Mouse (Mus musculus) liver, embryonic 16.5 days (tissue): ENCODE measurements around the gene Nvl. TPM values are rescaled to one million over a fixed set of nuclear protein-coding genes. Genes with fewer than 3 reads are reported as not detected.

ENCODE experiments used
- ATAC-seq: fragments of 200-750 bp; cut with Nextera tagmentation; 2 replicates; pipeline ENCODE4 v1.8.0; 2017; ENCODE audit warnings: low read depth, mild to moderate bottlenecking, moderate number of reproducible peaks, moderate library complexity
- H3K27ac ChIP-seq: fragments of 300-500 bp; sonication (generic); 2 replicates; pipeline ENCODE4 v1.5.1; 2014; ENCODE audit warnings: mild to moderate bottlenecking, low read length
- H3K27me3 ChIP-seq: fragments of 300-500 bp; sonication (generic); 2 replicates; pipeline ENCODE4 v1.6.1; 2014; ENCODE audit warnings: low read depth, low read length, mixed read lengths; ENCODE audit not compliant: control insufficient read depth, insufficient read depth
- H3K36me3 ChIP-seq: fragments of 300-500 bp; sonication (generic); 2 replicates; pipeline ENCODE4 v1.6.1; 2014; ENCODE audit warnings: mild to moderate bottlenecking; ENCODE audit not compliant: control insufficient read depth, insufficient read depth
- H3K4me1 ChIP-seq: fragments of 300-500 bp; sonication (generic); 2 replicates; pipeline ENCODE4 v1.6.1; 2014; ENCODE audit warnings: low read depth, low read length, mixed read lengths; ENCODE audit not compliant: control insufficient read depth
- H3K4me2 ChIP-seq: fragments of 300-500 bp; sonication (generic); 2 replicates; pipeline ENCODE4 v1.6.1; 2014; ENCODE audit warnings: low read depth, low read length, mixed read lengths
- H3K4me3 ChIP-seq: fragments of 300-500 bp; sonication (generic); 2 replicates; pipeline ENCODE4 v1.5.1; 2014; ENCODE audit warnings: low read depth, mild to moderate bottlenecking, low read length
- H3K9ac ChIP-seq: fragments of 300-500 bp; sonication (generic); 2 replicates; pipeline ENCODE4 v1.6.1; 2014; ENCODE audit warnings: low read depth, low read length
- H3K9me3 ChIP-seq: fragments of 300-500 bp; sonication (generic); replicated peaks from 2 replicates; pipeline ENCODE4 v1.6.1; 2016; ENCODE audit warnings: low read length; ENCODE audit not compliant: control insufficient read depth
- WGBS: fragments of 180-500 bp; shearing (Covaris S2); extraction: QIAGEN DNeasy Blood & Tissue Kit; methylation state at CpG from one replicate; pipeline ENCODE4 v1.1.7; 2014; ENCODE audit not compliant: insufficient replicate concordance; 5-methylcytosine and 5-hydroxymethylcytosine counted together
- polyA plus RNA-seq: library from polyadenylated mRNA; unstranded; fragments of >200 nt; fragmentation: Nextera tagmentation; extraction: Ambion mirVana; gene quantifications from 2 replicates; pipeline ENCODE4 v1.2.1, GENCODE M21; 2015

The Nvl gene
- polyA plus RNA-seq, 1 experiment from 2014 or later: 10.0 TPM

DNA sequence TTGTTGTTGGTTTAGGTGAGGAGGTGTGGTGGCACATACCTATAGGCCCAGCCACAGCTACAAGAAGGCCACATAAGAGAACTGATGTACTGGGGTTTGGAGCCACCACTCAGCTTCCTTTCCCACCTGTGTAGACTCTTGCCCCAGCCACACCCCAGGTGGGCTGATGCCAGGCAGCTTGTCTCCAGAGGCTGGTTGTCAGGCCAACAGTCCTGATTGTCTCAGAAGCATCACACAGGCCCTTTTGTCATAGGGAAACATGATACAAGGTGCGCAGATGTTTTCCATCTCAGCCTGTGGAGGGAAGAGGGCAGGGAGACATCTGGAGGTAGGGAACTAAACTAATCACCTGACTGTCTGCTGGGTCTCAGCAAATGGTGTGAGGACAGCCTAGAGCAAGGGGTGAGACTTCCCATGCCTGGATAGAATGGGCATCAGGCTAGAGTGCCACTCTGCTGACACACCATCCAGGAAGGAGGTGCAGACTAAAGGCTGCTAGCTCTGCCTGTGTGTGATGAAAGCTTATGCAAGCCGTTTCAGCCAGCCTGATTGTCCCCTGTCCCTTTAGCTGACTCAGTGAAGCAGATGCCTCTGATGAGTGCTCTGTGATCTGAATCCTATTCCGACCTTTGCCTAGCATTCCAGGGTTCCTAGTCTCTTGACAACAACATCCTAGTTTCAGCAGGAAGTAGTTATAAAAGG lies 82.1 kb downstream of the Nvl start:
- Histone ChIP-seq H3K4me1 (no peaks in the 10 kb centered on the region), H3K27me3 (no peaks in the 10 kb centered on the region), H3K27ac (no peak overlapping the region), H3K4me2 (no peak overlapping the region), H3K9me3 (no peaks in the 10 kb centered on the region), H3K36me3 (no peaks in the 10 kb centered on the region), H3K9ac (no peak overlapping the region), H3K4me3 (no peak overlapping the region)
- WGBS: 54% methylated on average over 3 of the region's 3 CpGs
- ATAC-seq: no peak

DNA sequence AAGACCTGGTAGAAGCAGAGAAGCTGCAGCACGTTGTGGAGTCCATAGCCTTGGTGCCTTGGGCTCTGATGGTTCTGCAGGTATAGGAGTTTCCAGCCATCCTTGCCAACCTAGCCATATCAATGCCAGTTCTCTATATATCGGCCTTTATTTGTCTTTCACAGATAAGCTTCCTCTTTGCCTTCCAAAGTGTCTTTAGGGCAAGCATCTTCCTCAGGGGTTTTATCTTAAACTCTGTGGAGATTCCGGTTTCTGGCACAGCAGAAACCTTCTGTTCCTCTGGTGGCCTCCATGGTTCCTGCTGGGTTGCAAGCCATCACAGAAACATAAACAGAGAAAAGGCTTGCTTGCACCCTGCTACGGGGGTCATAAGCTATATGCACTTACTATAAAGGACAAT lies 91.1 kb downstream of the Nvl start:
- Histone ChIP-seq H3K9ac (no peak overlapping the region), H3K4me3 (no peak overlapping the region), H3K9me3 (no peaks in the 10 kb centered on the region), H3K4me1 (no peaks in the 10 kb centered on the region), H3K27ac (no peak overlapping the region), H3K27me3 (no peaks in the 10 kb centered on the region), H3K4me2 (no peak overlapping the region), H3K36me3 (no peaks in the 10 kb centered on the region)
- ATAC-seq: no peak
- WGBS: 44% methylated on average over 4 of the region's 4 CpGs

- Histone ChIP-seq H3K4me2 (no peak within 1 kb of the TSS), H3K27me3 (no peaks in the 10 kb centered on the region), H3K4me3 (no peak within 1 kb of the TSS), H3K4me1 (no peaks in the 10 kb centered on the region), H3K9ac (no peak within 1 kb of the TSS), H3K27ac (no peak within 1 kb of the TSS), H3K9me3 (no peaks in the 10 kb centered on the region), H3K36me3 (no peaks in the 10 kb centered on the region)
- no peak for ATAC-seq
- whole genome bisulfite sequencing: 63% methylated on average over 6 of the region's 6 CpGs
Measured at GRCm38 (mm10) chr1:181050937-181051336, 93.1 kb downstream of the Nvl start, which contains the start of gene 9130409I23Rik. Gene 9130409I23Rik (plus strand): TSS chr1:181051237.

DNA sequence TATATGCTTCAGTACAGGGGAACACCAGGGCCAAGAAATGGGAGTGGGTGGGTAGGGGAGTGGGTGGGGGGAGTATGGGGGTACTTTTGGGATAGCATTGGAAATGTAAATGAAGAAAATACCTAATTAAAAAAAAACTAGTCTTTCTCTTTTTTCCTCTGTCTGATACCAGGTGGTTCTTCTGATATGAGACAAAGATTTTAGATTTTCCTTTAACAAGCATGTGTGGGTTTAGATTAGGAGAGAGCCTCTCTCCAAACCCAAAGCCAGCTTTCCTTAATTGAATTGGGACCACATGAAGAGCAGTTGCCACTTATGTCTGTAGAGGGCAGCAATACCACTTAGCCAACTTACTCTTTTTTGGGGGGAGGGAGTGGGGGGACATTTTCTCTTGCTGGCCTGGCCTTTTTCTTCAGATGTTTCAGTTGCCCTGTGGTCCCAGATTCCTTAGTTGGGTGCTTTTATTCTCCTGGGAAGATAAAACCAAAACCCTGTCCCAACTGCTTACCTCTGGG lies 94.6 kb downstream of the Nvl start:
- Histone ChIP-seq H3K27me3 (no peaks in the 10 kb centered on the region), H3K9me3 (no peaks in the 10 kb centered on the region), H3K4me2 (no peak overlapping the region), H3K27ac (no peak overlapping the region), H3K4me3 (no peak overlapping the region), H3K36me3 (no peaks in the 10 kb centered on the region), H3K4me1 (no peaks in the 10 kb centered on the region; the same call in 1 of the 2 replicates), H3K9ac (no peak overlapping the region)
- no peak for ATAC-seq

DNA sequence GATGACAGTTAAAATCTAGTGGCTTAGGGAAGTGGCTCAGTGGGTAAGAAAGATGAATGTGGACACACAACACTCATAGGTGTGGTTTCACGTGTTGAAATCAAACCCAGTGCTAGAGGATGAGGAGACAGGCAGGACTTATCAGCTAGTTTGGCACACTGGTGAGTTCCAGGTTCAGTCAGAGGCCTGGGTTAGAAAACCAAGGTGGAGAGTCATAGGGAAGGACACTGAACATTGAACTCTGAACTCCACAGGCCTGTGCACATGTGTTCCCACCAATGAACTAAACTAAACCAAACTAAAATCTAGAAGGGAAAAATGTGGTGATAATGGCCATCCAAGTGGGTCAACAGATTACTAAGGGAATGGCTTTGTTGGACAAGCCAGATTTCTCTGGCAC lies 96.5 kb downstream of the Nvl start:
- 18% methylated on average over 1 of the region's 1 CpGs for WGBS
- no peak for ATAC-seq
- H3K9ac ChIP-seq: no peak overlapping the region

GRCm38 (mm10) chr1:181039652-181040051 lies 104.4 kb downstream of the Nvl start:
- Histone ChIP-seq H3K4me3 (no peak overlapping the region), H3K4me2 (no peak overlapping the region), H3K9me3 (no peaks in the 10 kb centered on the region), H3K27me3 (peaks cover 7% of the 10 kb centered on the region), H3K36me3 (no peaks in the 10 kb centered on the region), H3K4me1 (no peaks in the 10 kb centered on the region; the same call in 1 of the 2 replicates), H3K9ac (no peak overlapping the region), H3K27ac (no peak overlapping the region)
- no peak for ATAC-seq
- WGBS: 2% methylated on average over 4 of the region's 4 CpGs

More for the DNA sequence above, 96.5 kb downstream of the Nvl start:
- Histone ChIP-seq H3K9me3 (no peaks in the 10 kb centered on the region), H3K4me3 (no peak overlapping the region), H3K4me1 (no peaks in the 10 kb centered on the region; the same call in 1 of the 2 replicates), H3K27ac (no peak overlapping the region), H3K27me3 (no peaks in the 10 kb centered on the region), H3K4me2 (no peak overlapping the region), H3K36me3 (no peaks in the 10 kb centered on the region)

DNA sequence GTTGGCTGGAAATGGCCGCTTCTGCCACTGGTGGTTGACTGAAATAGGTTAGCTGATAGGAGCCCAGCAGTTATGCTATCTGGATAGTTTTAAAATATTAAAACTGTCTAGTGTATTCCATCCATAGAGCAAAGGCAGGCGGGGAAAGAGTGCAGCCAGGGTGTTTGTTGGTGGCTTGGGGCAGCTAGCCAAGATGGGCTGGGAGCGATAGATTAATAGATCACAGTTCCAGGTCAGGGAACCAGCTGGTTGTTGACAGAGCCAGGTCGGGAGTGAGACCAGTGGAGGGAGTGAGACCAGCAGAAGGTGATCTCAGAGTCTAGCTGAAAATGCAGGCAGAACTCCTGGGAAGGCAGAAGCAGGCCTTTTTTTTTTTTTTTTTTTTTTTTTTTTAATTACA lies 106.4 kb downstream of the Nvl start:
- no peak overlapping the region for H3K4me2 ChIP-seq
- H3K9me3 ChIP-seq: no peaks in the 10 kb centered on the region
- peaks cover 7% of the 10 kb centered on the region for H3K27me3 ChIP-seq
- H3K9ac ChIP-seq: no peak overlapping the region
- H3K27ac ChIP-seq: no peak overlapping the region; the same call in 1 of the 2 replicates
- WGBS: 42% methylated on average over 4 of the region's 4 CpGs
- no peak overlapping the region for H3K4me3 ChIP-seq
- H3K36me3 ChIP-seq: no peaks in the 10 kb centered on the region
- peak; percentile 72 for ATAC-seq
- H3K4me1 ChIP-seq: no peaks in the 10 kb centered on the region

Other genes starting within 250 kb of the Nvl start
- 81.2 and 83.4 TPM in 2 replicates for gene Pycr2, start 239.9 kb downstream of the Nvl start, polyA plus RNA-seq
- 3.5 and 3.6 TPM in 2 replicates for gene Lefty1, start 209.2 kb downstream of the Nvl start, polyA plus RNA-seq
- gene Tmem63a, start 201.9 kb downstream of the Nvl start, polyA plus RNA-seq: 8.9 and 10.9 TPM in 2 replicates
- 10.1 and 11.3 TPM in 2 replicates for gene Ephx1, start 123.3 kb downstream of the Nvl start, polyA plus RNA-seq
- gene 9130409I23Rik, start 93.0 kb downstream of the Nvl start, polyA plus RNA-seq: 0.15 TPM in 2 replicates
- gene Cnih4, start 489 bp upstream of the Nvl start, polyA plus RNA-seq: 45.5 and 51.5 TPM in 2 replicates
- 42.9 and 46.1 TPM in 2 replicates for gene Wdr26, start 67.8 kb upstream of the Nvl start, polyA plus RNA-seq
- gene Cnih3, start 208.4 kb upstream of the Nvl start, polyA plus RNA-seq: not detected in 2 replicates